Mouse (Mus musculus) thymus, postnatal 10 days (tissue): ENCODE data around the gene Krba1.

Experiments used
- DNase-seq, 2 experiments: peaks; one replicate each; pipeline ENCODE4 v3.0.0; 2021; ENCODE audit warnings: low spot score in 2 of 2

Gene Krba1

DNA sequence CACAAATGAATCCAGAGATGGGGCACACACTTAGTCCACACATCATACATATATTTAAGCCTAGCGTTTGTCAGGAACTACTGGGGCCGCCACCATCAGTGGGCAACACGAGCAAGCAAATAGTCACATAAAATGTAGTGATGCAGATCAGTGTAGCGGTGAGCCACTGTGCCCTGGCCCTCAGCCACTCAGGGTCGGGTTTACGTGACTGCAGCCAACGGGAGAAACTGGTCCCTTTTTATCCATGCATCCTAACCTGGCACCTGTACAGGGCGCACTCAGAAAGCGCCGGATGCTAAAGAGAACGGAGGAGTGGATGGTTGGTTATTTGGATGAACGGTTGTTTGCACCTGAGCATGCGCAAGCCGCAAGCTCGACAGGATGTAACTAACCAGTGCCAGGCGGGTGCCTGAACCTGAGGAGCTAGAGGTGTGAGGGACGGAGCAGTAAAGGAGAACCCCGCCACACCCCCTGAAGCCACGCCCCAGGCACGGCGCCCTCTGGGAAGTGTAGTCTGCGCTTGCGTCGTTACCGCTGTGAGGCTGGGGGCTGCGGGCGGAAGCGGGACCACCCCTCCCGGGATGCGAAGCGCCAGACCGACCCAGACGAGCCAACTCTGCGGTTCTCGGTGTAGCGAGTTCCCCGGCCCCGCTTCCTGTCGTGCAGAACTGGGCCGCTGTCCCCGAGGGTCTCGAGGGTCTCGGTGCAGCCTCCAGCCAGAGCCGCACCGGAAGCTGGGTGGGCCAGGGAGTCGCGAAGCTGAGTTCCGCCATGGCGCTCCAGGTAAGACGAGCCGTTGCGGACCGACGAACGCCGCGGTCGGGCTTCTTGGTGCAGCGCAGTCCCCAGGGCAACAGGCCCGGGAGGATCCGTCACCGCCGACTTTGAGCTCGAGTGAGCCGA, at the start of gene Krba1:
Gene Krba1, plus strand, starts transcription at position 482 of the 903 bp plus-strand sequence.
- DNase-seq = peak; percentile 91 to 92

DNA sequence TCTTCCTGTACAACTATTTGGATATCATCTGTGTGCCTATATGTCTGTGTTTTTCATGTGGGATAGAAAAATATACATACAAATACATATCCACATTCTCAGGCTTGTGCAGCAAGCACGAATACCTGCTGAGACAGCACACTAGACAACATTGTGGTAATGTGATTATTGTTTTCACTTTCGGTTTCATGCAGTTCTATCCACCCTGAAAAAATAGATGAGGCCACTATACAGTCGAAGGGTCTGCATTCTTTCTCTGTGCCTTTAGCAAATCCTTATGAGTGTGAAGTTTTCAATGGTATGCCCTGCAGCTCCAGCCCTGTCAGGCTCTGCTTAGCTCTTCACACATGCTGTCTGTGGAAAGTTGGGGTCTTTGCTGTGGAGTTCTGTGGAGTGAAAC, 36.5 kb upstream of the Krba1 start:
- DNase-seq = no peak

DNA sequence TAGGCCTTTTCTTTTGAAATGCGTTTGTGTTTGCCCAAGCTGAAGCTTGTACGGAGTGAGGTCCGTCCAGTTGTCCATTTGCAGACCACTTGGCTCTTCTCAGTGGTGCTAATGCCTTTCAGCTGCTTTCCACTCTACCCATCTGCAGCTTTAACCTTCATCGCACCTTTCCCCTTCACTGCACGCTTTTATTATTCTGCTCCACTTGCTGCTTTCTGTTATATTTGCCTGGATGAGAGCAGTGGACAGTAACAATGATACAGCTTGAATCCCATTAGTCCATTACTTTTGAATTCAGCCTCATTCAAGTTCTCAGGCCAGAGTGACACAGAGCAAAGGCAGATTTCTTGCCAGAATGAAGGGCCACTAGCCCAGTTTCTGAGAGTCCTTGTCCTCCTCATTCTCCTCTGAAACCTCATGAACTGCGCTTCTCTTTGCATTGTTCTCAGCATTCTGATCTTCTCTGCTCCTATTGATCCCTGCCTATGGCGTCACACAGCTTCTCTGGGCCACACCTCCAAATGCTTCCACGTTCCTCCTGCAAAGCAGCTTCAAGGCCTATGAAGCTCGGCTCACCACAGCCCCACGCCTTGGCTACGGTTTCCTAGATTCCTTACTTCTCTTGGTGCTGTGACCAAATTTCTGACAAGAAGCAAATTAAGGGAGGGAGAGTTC, 28.9 kb upstream of the Krba1 start:
- DNase-seq = no peak

DNA sequence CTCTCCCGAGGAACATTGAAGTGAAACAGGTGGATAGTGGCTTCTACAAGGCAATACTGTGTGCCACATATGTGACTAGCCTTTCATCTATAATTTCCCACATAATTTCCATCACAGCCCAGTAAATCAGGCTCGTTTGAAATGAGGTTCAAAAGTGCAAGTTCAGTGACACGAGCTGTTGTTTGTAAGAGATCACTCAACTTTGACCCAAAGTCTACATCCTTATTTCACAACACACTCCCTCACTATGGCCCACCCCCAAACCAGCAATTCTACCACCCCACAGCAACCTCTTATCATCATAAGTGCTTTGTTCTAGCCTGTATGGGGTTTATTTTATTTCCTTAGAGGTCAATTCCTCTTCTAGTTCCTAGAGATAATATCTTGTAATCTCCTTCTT, 7.2 kb upstream of the Krba1 start:
- no peak for DNase-seq

DNA sequence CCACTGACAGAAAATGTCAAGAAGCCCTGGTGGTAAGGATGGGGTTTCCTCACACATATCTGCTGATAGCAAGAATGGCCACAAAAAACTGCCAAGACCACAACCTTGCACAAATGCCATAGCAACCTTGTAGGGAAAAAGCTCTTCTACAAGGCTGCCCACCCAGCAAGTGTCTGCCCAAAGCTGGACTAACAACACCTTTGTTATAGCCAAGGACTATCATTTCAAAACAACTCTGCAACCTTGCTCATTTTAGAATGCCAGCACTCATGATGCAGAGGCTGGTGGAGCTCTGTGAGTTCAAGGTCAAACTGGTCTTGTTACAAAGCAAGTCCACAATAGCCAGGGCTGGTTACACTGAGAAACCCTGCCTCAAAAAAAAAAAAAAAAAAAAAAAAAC, 1.6 kb upstream of the Krba1 start:
- no peak for DNase-seq

GRCm38 (mm10) chr6:48396008-48396595, 716 bp downstream of the Krba1 start:
- no peak for DNase-seq

DNA sequence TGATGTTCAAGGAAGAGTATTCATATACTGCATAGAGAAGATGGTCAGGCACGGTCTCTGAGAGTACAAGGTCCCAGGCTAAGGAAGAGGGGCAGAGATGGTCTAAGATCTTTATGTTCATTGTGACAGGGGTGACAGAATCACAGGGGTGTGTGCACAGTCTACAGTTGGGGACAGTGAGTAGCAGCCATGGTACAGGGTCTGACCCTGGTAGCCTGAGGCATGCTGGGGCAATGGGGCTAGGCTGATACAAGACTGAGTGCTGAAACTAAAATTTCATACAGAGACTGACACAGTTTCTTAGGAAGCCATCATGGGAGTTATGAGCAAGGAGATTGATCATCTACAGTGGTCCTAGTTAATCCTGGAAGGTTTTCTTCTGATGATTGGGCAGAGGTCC, 1.3 kb downstream of the Krba1 start:
- no peak for DNase-seq

GRCm38 (mm10) chr6:48397336-48397735, 1.9 kb downstream of the Krba1 start:
- DNase-seq = peak in 1 of 2 experiments; percentile 27

GRCm38 (mm10) chr6:48399906-48400305, 4.5 kb downstream of the Krba1 start:
- DNase-seq = no peak

DNA sequence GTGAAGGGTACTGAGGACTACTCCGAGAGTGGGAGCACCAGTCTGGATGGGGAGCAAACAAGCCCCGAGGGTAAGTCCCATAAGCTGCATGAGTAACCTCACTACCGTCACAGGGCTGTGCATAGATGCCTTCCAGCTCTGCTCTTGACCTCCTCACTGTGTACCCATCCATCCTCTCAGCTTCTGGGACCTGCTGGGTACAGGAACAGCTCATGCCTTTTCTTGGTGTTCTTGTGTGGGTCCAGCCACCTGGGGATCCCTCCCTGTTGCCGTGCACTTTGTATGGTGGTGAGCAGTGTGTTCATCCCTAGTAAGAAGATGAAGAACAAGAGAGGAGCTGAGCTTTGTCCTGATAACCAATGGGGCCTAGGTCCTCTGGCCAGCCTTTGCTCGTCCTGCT, 8.7 kb downstream of the Krba1 start:
- DNase-seq = no peak

- DNase-seq = no peak
These were observed 14.4 kb downstream of the Krba1 start for GRCm38 (mm10) chr6:48409726-48410343.

GRCm38 (mm10) chr6:48410551-48410950, 15.2 kb downstream of the Krba1 start:
- no peak for DNase-seq

DNA sequence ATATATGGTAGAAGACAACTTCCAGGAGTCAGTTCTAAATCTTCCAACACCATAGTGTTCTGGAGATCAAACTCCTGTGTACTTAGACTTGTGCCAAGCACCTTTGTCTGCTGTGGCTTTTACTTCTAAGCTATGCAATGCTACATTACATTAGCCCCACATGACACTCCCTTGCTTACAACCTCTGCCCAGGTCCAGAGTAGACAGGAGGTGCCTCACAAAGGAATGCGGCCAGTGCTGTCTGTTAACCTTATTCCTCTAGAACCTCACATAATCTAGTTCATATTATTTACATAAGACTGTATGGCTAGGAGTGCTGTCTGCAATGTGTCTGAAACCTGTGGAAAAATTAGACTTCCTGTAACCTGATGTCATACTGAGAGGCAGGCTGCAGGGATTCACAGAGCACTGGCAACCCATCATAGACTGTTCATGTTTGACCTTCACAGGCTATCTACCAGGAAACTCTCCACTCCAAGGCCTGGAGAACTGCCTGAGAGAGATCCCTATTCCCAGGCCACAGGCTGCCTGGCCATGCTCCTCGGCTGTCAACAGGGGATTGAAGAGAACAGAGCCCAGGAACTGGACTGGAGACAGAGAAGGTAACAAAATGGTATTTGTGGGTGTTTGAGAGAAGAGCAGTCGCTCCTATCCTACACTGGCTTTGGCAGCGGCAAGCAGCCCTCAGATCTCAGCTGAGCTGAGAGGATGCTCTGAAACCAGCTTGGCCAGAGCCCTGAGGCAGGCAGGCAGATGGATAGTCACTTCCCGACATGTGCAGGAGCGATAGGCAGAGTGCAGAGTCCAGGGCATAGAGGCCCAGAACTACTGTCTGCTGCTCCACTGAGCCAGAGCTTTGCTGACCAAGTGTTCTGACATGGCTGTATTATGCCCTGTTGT, 16.1 kb downstream of the Krba1 start:
- no peak for DNase-seq

DNA sequence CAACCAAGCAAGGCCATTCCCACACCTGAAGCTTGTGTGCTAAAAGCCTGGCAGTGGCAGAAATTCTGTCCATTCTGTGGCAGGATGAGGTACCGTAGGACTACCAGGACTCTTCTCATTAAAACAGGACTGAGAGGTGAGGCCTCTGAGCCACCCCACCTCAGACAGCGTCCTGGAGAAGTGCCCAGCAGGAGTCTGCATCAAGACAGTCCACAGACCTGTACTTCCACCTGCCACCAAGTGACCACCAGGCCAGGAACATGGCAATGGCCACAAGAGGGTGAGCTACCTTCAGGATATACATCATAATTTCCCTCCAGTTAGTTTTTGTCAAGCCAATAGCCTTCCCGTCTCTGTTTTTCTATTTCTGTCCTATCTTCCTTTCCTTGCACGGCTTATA, 16.8 kb downstream of the Krba1 start:
- no peak for DNase-seq

- no peak for DNase-seq
These were observed 17.3 kb downstream of the Krba1 start for GRCm38 (mm10) chr6:48412662-48413061.

DNA sequence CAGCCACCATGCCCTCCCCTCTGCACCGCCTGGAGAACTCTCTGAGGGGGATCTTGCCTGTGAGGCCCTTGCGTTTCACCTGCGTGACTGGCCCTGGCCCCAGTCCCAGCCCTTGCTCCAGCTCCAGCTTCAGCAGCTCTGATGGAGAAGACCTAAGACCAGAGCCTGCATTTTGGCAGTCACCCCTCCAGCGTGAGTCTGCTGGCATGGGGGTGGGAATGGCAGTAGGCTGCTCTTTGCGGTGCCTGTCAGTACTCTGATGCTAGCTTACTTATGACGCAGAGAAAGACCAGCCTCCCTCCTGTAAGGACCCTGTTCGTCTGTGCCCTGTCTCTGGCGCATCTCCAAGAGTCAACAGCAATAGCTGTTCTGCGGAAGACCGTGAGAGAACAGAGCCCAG, 17.7 kb downstream of the Krba1 start:
- DNase-seq = no peak

DNA sequence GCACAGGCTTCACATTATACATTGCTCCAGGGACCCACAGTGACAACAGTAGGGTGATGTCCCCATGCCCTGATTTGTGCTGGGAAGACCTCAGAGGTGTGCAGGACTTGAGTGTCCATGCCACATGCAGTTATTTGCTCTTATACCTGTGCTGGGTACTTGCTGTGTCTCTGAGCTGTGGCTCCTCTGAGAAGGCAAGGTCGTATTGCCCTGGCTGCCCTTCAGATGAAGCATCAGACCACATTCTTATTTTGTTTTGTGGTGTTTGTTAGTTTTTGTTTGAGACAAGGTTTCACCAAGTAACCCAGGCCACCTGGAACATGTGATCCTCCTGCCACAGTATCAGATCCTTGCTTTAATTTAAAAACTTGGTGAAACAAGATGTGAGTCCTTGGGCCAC, 19.5 kb downstream of the Krba1 start:
- no peak for DNase-seq

GRCm38 (mm10) chr6:48415636-48416035, 20.2 kb downstream of the Krba1 start:
- DNase-seq = no peak

DNA sequence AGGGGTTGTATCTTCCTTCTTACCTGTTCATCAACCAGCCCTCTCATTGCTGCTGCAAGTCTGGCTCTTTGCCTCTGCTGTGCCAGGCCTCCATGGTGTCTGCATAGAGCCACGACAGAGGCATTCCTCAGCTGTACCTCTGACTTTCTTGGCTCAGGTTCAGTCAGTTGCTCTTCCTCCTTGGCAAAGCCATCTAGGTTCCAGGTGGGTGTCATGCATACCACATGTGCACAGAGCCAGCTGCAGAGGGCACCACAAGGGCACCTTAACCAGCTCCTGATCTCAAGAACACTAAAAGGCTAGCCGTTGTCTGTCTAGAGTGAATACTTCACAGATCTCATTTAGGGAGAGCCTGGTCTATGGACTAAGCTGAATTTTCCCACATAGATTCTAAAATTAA, 21.1 kb downstream of the Krba1 start:
- DNase-seq = no peak

- DNase-seq = no peak
These were observed 25.3 kb downstream of the Krba1 start for GRCm38 (mm10) chr6:48420647-48421046.

DNA sequence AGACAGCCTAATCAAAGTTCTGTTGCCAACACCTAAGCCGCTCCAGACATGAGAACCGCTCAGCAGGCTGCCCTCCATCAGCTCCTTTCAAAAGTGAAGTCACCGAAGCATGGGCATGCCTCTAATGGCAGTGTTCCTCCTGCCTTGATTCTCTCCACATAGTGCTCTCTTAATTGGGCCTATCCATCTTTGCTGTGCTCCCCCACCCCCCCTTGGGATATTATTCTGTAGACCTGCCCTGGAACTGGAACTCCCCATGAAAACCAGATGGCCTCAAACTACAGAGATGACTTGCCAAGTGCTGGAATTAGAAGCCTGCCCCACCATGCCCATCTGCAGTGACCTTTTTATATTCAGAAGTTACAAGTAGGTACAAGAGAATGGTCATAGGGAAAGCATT, 27.9 kb downstream of the Krba1 start:
- no peak for DNase-seq
